Mouse (Mus musculus) left cerebral cortex, adult 8-10 months (tissue): ENCODE measurements around the gene Psap. TPM values are rescaled to one million over a fixed set of nuclear protein-coding genes. Genes with fewer than 3 reads are reported as not detected.

ENCODE experiments used
- DNase-seq, 2 experiments: peaks; one replicate each; pipeline ENCODE4 v3.0.0; 2022; ENCODE audit warnings: low spot score in 2 of 2
- total RNA-seq, 4 experiments: library from RNA; stranded (reverse); gene quantifications; 2 replicates each; pipeline ENCODE4 v1.2.4; 2022

Gene Psap
- total RNA-seq, 4 experiments from 2014 or later, result 1,605 to 1,722 (median 1,654) TPM

GRCm38 (mm10) chr10:60263351-60263750 lies 14.1 kb upstream of the Psap start:
- no peak for DNase-seq

GRCm38 (mm10) chr10:60265252-60265651 lies 12.2 kb upstream of the Psap start:
- no peak for DNase-seq

DNA sequence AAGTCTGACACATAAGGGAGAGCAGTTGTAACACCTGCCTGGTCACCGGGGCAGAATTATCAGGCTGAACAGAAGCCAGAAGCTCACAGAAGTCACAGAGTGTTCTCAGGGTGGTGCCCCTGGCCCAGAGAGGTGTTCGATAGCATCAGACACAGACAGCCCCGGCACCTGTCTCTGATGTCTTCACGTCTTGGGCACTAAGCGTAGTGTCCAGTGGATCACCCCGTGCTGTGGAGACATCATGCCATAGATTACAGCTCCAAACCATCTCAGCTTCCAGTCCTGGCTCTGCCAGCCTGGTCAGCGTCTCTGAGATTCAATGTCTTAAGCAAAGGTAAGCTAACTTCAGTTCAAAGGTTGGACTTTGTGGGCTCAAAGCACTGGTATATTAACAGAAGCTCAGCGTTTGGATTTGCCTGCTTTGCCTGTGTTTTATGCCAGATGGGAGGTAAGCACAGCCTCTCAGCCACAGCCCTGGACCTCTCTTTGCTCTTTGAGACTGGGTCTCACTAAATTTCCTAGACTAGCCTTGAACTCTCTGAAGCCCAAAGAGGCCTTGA lies 10.5 kb upstream of the Psap start:
- DNase-seq, result no peak

GRCm38 (mm10) chr10:60268738-60269137 lies 8.7 kb upstream of the Psap start:
- DNase-seq, result no peak

DNA sequence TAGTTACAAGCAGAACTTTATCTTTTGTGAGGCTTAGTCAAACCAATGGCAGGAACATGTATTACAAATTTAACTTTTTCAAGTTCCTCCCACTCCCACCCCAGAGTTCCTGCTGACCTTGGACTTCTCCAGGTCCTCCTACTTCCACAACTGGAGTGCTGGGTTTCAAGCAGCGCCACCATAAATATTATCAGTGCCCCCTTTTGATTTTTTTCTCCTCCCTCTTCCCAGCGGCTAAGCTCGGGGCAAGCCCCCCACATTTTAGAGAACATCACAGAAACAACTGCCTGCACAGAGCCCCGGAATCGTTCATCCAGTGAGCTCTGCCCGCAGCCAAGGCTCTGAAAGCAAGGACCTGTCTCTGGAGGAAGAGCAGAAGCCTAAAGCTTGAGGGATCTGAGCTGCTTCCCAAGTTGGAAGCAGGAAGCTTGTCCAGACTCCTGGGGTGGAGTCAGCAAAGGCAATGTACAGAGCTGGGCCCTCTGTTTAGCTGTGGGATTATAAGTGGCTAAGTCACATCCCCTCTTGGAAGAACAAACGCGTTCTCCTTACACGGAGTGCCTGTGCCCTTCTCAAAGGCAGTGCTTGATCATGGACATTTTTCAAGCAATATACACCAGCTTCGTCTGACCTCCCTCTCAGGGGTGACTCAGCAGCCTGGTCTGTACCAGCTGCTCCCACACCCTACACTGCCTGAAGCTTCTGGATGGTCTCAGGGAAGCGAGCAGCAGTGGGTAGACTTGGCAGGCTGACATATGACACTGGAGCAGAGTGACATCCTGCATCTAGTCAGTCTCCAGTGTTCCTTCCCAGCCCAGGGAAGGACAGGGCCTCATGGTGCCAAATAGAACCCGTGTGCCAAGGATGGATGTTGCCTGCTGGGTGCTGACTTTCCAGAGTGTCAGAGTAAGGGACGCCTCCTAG lies 8.0 kb upstream of the Psap start:
- no peak for DNase-seq

DNA sequence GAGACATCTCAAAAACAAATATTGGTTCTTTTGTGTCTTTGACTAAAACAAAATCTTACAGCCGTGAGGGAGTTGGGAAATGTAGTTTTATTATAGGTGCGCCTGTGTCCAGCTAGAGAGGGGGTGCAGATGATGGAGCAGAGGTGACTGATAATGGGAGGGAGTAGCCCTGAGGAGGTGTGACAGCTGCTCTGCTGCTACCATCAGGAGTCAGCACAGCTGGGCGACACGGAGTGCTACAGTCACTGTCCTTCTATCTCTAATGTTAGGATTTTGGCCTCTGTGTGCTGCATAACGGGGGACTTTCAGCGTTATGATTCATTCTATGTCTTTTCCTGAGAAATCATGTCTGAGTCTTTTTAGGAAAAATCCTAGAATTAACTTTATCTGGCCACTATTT lies 6.4 kb upstream of the Psap start:
- no peak for DNase-seq

DNA sequence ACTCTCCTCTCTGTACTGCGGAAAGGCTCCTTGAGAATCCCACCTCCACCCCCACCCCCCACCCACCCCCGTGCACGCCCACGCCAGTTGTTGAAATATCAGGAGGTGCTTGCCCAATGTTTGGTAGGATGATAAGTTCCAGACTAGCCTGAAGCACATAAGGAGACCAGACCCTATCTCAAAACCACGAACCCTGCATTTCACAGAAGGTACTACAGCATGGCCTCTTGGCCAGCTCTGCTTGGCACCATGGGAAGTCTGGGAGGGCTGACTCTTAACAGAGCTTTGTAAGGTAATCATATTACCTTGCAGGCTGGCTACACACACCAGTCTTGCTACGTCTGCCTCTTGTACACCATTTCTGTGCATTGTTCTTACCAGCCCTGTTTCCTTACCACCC lies 5.2 kb upstream of the Psap start:
- DNase-seq, result no peak

DNA sequence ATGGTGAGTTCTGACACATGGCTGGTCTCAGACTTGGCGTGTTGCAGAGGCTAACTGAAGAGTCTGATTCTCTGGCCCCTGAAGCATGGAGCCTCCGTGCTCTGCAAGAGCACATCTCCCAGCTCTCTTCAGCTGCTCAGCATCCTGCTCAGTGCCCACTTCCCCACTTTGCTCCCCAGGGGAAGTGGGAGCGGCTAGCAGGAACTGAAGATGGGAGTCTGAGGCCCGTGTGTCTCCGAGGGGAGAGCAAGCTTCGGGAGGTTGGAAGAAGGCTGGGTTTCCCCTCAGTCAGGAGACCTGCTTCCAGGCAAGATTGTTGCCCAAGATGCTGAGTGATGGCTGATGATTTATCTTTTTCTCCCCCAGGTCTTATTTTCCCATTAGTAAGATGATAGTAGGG lies 4.0 kb upstream of the Psap start:
- DNase-seq, result no peak

DNA sequence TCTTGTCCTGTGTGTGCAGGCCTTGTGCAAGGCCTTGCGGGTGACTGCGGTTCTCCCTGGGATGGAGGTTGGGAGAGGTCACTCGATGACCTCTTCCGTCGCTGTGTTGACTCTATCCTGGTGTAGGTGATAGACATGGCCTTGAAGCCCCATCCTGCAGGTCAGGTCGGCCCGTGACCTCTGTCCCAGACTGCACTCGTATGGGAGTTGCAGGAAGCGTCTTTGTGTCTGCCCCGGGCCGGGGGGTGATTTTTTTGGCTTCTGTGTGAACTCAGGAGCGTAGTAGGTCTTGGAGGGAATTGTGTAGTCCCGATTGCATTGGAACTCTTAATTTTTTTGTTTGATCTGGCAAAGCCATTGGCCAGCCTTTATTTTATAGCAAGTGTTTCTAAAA lies 576 bp downstream of the Psap start:
- no peak for DNase-seq

DNA sequence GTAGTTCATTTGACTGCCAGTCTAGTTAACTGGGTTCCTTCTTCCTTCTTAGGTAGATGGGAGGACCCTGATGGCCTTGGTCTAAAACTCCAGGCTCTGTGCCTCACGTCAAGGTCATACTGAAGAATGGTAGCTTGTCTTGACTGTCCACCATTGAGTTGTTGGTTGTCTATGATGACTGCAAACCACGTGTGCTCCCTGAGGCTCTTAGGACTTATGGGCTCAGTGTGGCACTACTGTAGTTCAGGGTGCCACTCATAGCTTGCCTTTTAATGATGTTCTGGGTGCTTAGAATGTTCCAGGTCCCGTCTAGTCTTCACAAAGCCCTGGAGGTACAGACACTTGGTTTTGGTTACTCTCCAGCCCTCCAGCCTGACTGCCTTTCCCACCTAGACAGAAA lies 1.4 kb downstream of the Psap start:
- no peak for DNase-seq

- DNase-seq, result no peak
Observed at GRCm38 (mm10) chr10:60279290-60279940, 2.0 kb downstream of the Psap start.

DNA sequence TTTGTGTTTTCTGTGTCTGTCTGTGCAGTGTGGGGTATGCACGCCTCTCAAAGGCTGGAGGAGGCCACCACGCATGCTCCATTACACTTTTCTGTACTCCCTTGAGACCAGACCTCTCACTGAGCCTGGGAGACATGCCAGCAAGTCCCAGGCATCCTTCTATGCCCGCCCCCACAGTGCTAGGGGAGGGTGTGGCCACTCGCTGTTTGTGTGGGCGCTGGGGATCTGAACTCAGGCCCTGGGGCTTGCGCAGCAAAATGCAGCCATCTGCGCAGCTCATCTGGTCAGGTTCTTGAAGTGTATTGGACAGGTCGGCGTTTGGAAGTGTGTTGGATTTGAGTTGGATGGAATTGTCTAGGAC lies 2.5 kb downstream of the Psap start:
- DNase-seq, result peak in 1 of 2 experiments; percentile 90

DNA sequence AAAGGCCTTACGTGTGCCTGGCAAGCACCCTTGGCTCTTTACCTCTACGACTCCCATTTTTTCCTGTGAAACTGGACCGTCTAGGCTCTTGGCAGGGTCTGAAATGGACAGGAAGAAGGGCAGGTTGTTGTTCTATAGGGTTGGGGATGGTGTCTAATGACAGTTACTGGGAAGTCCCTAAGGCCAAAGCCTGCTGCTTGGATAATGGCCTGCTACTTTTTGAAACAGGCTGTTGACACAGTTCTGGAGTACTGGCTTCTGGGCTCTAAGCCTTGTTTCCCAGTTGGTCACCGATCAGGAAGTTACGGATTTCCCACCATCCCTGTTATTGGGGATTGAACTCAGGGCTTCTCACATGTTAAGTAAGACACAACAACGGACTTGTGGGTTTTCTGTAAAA lies 2.9 kb downstream of the Psap start:
- no peak for DNase-seq

GRCm38 (mm10) chr10:60281571-60282050 lies 4.2 kb downstream of the Psap start:
- DNase-seq, result no peak

DNA sequence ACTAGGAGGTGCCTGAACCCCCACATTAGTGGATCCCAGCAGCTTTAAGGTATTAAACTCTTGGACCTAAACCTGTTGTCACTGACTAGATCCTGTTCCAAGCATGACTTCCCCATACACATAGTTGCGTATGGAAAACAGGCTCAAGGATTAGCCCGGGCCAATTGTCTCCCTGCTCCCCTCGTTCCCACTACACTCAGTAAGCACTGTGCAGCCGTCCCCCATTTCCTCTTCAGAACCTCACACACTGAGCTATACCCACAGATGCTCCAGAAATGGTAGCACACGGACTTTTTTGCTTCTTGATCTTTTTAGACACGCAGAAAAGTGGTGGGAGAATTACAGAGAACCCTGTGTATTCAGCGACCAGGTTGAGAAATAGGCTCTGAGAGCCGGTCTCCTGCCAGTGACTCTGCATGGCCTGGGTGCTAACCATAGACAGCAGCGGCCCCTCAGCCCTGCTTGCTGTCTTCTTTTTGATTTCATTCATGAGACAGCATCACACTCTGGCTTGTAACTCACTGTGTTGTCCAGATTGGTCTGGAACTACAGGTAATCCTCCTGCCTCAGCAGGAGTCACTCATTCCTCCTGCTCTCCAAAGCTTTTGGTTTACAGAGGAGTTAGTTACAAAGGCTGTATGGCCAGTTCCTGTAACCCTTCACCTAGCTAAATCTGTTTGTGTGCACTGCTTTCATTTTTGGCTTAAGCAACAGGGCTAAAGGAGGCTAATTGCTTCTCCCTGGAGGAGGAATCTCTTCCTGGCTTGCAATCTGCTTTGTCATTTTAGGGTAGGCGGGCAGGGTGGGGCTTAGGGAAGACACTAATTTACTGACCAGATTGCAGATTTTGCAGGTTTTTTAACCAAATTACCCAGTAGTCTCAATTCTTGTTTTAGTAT lies 4.9 kb downstream of the Psap start:
- no peak for DNase-seq

- no peak for DNase-seq
Observed at GRCm38 (mm10) chr10:60284248-60284647, 6.8 kb downstream of the Psap start.

DNA sequence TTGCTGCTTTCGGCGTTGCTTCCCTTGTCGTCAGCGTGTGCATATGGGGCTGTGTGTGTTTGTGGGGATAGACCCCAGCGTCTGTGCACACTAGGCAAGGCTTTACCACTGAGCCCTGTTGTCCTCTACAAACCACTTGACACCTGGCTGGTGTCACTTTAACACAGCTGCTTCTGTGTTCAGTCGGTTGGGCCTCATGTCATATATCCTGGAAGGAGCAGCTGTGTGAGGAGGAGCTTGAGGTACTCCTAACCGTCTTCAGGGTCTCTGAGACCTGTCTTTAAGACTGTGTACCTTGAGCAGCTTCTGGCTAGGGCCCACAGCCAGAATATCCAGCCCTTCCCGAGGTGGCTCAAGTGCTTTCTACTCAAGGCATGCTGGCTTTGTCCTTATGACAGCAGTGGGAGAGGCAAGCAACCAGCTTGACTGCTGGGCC lies 7.3 kb downstream of the Psap start:
- no peak for DNase-seq

- no peak for DNase-seq
Observed at GRCm38 (mm10) chr10:60285183-60285582, 7.8 kb downstream of the Psap start.

DNA sequence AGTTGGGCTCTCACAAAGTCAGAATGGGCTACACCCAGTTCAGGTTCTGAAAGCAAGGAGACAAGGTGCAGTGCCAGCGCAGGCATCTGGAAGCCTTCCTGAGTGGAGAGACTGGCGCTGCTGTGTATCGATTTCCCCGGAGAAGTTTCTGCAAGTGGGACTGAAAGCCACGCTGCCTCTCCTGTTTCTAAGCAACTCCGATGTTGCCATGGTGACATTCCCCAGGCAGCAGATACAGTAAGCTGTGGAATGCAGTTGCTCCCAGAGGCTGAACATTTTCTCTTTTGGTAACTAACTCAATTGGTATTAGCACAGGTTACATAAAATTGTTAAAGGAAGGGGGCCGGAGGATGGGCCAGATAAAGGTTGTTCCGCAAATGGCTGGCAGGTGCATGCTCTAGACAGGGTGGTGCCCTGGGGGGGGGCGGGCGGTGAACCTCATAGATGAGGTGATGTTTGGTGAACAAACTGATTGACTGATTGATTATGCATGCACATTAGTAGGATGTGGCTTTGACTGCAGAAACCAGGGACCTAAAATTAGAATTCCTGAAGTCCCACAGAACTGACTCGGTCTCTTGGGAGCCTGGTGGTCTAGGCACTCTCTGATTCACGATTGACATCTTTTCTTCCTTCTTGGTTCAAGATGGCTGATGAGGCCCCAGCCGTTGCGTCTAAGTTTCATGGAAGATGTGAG lies 8.4 kb downstream of the Psap start:
- peak; percentile 67 to 87 for DNase-seq

GRCm38 (mm10) chr10:60286546-60286945 lies 9.1 kb downstream of the Psap start:
- no peak for DNase-seq

- DNase-seq, result no peak
Observed at GRCm38 (mm10) chr10:60287161-60287560, 9.7 kb downstream of the Psap start.
